Mouse (Mus musculus) layer of hippocampus, adult 18-20 months (tissue): Measurements from ENCODE around the gene Scrt2. TPM values are rescaled to one million over a fixed set of nuclear protein-coding genes. Genes with fewer than 3 reads are reported as not detected.

Experiments
- DNase-seq, 2 experiments: peaks; one replicate each; pipeline ENCODE4 v3.0.0; 2022; ENCODE audit warnings: low spot score in 2 of 2
- total RNA-seq, 2 experiments: library from RNA; stranded (reverse); gene quantifications; 2 replicates each; pipeline ENCODE4 v1.2.3; 2021

Scrt2 gene
- total RNA-seq, 2 experiments from 2014 or later = 23.6 to 24.2 TPM

DNA sequence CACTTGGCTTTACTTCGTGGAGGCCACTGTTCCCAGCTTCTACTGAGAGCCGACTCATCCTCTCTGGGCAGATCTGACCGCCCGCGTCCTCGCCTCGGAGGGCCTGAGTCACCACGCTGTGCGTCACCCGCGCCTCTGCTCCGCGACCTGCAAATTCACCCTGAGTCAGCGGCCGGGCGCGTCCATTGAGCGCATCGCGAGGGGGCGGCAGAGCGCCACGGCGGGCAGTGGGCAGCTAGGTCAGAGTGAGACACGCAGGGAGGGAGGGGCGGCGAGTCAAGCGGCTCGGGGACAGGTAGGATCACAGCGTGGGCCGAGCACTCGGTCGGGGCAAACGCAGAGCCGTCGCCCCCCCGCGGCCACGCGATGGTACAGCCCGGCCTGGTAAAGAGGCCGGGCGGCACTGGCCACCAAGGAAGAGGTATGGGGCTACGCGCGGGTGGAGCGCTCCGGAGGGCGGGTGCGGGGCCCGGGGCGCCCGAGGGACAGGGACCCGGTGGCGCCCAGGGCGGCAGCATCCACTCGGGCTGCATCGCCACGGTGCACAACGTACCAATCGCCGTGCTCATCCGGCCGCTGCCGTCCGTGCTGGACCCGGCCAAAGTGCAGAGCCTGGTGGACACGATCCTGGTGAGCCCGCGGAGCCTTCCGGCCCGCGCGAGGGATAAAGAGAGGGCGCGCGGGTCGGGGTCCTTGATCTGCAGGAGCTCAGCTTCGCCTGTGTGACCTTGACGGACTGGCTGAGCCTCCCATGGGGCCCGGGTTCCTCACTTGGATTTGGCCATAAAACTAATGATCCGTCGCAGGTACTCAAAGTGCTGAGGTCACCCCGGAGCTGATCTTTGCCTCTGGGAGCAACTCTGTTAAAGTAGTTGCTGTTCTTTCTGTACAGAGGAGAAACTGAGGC is 24.2 kb downstream of the Scrt2 start, which contains the start of gene Srxn1:
Srxn1 (plus strand) TSS at position 199 of the 907 bp plus-strand sequence.
- peak; percentile 78 to 85 for DNase-seq

DNA sequence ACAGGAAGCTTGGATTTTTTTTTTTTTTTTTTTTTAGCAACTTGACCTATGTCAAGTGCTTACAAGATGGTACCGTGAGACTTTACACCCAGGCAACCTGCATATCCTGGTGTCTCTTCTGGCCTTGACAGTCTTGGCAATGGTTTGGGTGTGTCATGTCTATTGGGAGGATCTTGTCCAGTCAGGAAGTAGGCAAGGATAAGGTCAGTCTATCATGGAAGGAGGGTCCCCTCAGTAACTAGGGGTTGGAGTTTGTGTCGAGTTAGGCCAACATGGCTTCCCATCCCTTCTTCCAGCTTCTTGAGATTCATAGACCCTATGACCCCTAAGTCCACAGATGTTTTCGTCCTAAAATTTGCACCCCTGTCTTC is 24.9 kb downstream of the Scrt2 start:
- DNase-seq = no peak

DNA sequence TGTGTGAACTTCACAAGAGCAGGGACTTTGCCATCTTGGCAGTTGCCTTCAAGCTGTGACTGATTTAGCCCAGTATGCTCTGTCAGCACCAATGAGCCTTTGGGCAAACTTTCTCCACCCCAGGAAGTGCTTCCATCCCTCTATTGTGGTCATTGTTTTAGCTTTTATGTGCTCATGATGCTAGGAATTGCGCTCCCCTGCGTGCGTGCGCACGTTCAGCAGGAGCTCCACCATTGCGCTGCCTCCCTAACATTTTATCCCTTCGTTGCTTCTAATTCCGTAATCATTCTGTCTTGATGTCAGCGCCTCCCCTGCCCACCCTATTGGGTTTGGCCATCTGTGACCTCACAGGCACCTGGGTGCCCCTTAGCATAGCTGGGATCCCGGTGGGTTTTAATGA is 25.3 kb downstream of the Scrt2 start:
- peak in 1 of 2 experiments; percentile 3 for DNase-seq

DNA sequence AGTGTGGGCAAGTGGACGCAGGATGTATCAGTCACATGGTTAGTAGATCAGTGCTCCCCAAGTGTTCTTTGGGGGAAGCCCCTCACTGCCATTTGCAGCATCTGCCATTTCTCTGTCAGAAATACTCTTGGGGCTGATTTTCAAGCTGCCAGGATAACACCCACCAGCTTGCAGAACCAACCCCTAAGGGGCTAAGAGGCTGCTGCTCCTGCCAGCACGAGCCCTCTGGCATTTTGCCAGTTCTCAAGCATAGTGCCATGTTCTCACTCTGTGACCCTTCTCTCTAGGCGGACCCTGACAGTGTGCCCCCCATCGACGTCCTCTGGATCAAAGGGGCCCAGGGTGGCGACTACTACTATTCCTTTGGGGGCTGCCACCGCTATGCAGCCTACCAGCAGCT is 27.4 kb downstream of the Scrt2 start:
- no peak for DNase-seq

DNA sequence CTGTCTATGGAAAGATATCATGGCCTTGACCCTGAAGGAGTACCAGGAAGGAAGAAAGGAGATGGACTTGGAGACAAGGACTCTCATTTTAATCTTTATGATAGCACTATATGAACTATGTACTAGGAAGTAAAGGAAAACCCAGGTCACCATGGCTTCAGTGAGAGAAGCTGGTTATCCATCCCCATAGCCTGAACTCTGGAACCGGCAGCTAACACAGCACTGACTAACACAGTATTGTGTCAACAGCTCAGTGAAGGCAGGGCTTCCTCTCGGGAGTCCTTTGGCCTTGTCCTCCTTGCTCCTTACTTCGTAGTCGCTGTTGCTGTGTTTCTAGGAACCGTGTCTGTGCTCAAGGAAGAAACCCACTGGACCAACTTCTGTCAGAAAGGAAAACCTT is 28.1 kb downstream of the Scrt2 start:
- no peak for DNase-seq

DNA sequence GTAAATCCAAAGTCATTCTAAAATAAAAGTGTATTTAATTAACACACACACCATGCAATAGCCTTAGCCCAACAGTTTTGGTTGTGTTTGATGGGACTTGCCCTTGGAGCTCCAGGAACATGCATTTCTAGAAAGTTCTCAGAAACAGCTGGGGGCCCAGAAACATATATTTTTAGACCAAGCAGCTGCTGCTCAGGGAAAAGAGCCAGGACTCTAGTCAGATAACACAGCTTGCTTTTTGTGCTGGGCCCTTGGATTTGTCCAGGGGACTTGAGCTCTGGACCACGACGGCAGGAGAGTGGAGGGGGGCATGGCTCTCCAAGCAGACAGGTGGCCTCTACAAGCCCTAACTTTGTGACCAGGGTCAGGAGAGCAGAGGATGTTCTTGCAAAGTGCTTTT is 30.0 kb downstream of the Scrt2 start:
- no peak for DNase-seq

DNA sequence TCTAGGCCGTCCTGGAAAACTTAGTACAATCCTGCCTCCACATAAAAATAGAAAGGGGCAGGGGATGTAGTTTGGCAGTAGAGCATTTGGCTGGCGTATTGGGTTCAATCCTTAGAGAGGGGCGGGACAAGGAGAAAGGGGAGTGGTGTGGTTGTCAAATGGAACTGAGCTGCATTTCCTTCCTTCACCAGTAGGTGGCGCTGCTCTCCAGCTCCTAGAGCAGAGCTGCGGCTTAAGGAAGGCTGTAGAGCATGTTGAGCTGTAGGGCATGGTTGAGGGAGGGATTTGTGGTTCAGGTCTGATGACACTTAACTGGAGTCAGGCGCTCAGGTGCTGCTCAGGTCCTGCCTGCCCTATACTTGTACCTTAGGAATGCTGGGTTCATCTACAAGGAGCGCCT is 30.6 kb downstream of the Scrt2 start:
- peak; percentile 86 to 96 for DNase-seq

DNA sequence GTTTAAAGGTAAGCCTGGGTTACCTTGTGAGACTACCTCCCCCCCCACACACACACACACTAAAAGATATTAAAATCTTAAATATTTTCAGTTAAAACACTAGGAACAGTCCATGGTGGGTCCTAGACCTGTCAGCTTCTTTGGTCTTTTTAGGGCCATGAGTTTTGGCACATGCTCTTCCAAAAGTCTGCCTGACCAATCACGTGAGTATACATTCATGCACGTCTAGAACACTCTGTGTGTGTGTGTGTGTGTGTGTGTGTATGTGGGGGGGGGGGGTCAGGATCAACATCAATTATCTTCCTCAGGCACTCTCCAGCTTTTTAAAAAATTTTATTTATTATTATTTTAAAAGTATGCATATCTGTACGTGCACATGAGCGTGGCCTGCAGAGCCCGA is 31.2 kb downstream of the Scrt2 start:
- DNase-seq = no peak

DNA sequence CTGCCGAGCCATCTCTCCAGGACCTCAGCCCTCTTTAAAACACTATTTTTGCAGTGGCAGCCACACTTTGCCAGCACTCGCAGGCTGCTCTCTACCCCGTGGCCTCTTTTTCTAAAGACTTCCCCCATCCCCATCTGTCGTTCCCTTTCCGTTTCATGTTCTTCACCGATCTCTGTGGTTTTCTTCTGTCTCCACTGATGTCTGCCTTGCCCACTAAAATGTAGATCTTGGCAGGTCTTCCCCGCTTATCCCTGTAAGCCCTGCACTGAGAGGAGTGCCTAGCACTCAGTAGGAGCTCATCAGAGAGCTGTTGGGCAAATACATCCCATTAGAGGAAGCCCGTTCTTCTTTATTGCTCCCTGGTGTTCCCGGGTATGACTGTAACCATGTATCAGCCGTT is 31.6 kb downstream of the Scrt2 start:
- peak in 1 of 2 experiments; percentile 65 for DNase-seq

DNA sequence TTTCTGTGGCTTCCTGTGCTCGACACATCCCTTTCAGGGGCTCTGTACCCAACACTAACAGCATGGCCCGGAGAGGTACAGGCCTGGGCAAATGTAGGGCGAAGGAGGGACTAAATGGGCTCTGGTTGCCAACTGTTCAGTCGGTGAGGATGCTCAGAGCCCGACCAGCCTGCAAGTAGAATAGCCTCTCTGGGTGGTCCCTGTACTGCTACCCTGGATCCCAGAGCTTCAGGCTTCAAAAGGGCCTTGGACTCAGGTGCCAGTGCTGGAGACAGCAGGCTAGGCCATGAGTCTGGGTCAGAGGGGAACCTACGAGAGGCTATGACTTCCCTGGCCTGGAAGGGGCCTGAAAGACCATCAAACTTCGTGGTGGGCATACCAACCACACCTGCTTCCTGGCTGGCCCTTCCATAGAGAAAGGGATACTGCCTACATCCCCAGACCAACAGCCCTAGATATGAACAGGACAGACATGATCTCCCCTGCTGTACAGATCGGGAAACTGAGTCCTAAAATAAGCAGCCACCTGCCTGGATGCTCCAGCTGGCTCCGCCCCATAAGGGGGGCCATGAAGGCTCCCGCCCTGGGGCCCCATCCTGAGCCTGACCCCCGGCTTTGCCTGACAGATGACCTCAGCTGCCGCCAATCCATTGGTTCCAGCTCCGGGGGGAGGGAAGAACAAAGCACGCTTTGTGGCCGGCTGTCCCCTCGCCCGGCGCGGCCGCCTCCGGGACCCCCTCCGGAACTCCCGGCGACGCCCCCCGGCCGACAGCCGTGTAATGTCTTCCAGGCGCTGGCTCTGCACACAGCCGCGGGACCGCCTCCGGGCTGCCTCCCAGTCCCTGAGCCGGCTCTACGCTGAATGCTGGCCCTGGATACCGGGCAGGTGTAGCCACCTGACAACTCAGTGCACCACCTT is 33.0 kb downstream of the Scrt2 start:
- no peak for DNase-seq

DNA sequence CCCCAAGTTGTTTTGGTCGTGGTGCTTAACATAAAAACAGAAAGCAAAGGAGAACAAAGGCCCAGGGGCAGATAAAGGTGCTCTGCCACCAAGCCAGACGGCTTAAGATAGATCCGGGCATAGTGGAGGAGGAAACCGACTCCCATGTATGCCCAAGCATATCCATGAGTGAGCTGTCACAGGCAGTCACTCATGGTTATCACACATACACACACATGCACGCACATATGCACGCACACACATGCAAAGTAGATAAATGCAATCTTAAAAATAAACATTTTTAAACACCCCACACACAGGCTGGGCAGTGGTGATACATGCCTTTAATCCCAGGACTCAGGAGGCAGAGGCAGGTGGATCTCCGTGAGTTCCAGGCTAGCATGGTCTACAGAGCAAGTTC is 36.4 kb downstream of the Scrt2 start:
- no peak for DNase-seq

DNA sequence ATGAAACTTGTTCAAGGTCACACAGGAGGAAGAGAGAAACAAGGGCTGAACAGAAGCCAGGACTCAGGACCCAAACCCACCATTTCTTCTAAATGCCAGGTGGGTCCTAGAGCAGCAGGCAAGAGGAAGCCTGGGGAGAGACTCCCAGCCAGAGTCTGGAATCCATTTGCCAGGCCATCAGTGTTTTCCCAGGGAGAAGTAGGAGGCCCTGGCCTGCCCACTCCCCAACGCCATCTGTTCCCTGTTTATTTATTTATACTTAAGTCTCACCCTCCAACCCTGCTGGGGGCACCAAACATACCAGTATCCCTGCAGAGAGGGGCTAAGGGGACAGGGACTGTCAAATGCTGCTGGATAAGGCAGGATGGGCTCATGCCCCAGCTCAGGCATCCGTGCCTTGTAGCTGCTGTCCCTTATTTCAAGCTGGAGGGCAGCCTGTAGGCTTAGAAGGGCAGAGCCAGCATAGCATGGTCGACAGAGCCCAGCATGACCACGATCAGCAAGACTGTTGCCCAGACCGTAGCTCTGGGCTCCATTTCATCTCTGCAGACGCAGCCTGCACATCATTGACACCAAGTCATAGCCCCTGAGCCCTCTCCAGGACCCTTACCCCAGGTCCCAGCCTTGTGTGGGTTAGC is 38.0 kb downstream of the Scrt2 start:
- DNase-seq = no peak

DNA sequence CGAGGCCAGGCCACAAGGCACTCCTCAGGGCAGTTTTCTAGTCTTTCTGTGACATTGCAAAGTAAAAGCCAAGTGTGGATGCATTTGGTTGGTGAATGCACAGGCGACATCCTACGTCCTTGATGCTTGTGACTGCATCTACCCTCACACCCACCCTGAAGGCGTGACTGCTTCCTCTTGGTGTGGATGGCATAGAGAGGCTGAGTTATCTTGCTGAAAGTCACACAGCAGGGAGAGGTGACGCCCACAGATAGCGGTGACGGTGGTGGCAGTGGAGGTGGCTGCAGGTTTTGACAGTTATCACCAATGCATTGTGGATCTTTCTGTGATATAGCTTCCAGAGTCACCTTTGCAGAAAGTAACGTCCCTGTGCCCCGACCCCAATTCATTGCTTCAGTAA is 41.6 kb downstream of the Scrt2 start:
- DNase-seq = no peak

DNA sequence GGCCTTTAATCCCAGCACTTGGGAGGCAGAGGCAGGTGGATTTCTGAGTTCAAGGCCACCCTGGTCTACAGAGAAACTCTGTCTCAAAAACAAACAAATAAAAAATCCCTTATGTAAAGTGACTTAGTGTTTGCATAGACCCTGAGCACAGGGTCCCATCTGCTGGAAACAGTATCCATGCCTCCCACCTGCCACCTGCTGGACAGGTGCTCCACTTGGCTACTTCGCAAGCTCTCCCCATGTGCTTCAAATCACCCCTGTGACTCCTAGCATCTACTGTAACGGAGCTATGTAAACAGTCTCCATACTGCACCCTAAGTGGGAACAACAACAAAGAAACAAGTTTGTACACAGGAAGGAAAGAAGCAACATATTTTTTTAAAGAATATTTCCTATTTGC is 47.3 kb downstream of the Scrt2 start:
- no peak for DNase-seq

DNA sequence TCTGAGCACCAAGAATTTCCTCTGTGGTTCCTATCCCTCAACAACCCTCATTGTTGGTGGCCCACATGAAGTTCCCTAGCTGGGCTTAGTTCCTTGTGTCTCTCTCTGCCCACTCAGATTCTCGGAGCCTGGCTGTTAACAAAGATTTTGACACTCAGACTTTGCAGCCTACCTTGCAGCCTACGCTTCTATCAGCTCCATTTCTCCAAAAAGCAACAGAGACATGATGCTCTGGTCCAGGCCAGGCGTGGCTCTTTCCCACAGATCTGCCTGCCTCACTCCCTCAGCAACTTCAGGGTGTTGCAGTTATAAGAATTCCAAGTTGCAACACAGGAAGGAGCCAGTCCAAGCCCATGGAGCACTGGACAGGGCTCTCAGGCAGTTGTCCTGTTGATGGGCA is 48.4 kb downstream of the Scrt2 start:
- DNase-seq = no peak

DNA sequence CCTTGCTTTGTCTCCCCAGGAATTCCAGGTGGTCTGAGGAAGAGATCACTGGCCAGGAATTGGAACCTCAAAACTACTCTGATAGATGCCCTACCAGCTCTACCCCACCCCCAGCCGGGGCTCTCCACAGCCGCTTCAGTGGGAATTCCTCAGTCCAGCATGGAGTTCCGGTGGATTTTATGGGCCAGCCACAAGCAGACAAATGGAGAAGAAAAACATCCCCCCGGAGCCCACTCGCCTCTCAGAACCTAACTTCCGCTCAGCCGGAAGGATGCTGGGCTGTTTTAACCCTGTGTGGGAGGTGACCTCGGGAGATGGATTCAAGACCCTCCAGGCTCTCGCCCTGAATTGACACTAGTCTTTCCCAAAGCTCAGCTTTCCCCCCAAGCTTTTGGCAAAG is 50.7 kb downstream of the Scrt2 start:
- no peak for DNase-seq

DNA sequence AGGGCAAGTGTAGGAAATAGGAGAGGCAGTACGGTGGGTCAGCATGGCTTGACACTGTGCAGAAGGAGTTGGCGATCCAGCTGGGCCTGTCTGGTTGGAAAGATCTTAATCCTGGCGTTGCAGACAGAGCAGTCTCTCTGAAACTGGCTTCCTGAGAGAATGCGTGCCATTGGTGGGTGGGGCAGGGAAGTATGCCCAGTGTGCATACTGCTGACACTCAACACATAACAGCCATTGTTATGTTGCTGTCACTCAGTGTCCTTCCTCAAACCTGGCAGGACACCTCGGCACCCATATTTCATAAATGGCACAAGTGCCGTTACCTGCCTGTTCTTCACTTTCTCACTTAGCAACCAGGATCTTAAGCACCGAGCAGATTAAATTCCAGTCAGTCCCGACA is 51.4 kb downstream of the Scrt2 start:
- DNase-seq = no peak

DNA sequence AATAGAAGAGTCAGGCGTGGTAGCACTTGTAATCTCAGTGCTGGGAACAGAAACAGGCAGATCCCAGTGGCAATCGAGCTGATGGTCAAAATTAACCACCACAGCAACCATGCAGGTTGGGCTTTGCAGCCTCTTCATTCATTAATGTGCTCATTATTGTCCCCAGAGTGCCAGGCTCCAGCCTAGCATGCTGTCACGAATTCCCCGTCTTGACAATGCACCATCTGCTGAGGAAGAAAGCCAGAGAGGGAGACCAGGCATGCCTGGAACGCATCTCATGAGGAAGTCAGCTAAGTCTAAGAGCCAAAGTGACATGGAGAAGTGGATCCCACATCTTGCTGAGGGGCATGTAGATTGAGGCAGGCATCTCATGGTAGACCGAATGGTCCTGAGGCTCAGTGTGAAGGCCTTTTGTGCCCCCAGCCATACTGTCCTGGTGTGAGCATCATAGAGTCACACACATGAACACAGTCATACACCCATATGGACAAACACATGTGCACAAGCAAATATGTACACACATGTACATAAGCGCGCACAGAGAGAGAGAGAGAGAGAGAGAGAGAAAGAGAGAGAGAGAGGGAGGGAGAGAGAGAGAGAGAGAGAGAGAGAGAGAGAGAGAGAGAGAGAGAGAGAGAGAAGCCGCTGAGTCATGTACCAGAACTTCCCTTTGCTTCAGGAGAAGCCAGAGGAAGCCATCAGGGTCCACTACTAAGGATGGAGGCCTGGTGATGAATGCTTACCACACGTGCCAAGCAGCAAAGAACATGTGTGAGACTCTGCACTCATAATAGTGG is 58.1 kb downstream of the Scrt2 start:
- DNase-seq = peak; percentile 52 to 60

DNA sequence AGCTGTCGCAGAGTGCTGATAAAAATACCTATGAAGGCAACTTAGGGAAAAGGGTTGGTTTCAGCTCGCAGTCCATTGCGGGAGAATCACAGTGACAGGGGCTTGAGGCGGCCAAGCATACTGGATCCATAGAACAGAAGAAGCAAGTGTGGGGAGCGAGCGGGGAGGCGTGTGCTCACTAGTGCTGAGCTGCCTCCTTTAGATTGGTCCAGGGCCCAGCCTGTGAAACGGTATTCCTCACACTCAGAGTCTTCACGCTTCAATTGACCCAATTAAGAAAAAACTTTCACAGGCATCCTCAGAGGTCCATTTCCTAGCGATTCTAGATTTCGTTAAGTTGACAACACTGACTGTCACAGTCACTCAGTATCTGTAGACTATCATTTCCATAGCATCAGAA is 59.6 kb downstream of the Scrt2 start:
- DNase-seq = no peak

DNA sequence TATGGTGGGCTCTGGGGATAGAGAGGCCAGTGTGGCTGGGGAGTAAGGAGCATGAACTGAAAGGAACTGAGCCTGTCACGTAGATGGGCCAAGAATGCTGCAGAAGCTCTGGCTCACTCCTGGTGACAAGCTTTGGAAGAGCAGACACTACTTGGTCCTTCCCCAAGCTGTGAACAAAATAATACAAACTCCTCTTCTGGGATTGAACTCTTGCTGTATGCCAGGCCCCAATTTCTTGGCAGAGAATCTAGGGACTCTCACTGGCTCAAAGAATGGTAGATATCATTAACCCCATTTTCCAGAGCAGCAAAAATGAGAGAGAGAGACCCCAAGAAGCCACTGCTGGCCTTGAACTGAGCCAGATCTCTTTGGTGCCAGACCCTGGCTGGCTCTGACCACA is 60.2 kb downstream of the Scrt2 start:
- no peak for DNase-seq

DNA sequence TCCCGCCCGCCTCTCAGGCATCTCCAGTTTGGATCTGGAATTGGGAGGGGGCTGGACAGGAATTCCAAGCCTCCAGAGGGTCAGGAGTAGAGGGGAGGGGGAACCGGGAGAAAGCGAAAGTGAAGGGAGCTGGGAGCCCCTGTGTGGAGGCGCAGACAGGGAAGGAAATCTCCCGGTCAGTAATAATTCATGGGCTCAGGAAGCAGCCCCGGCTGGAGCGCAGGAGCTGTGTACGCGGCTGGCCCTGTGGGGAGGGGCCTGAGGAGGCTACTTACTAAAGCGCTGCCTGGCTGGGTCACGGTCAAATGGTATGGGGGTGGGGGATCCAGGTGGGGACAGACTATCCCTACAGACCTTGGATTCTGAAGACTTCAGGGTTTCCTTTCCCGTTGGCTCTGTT is 60.7 kb downstream of the Scrt2 start:
- DNase-seq = no peak
